In genomic region chr3:122680851-122681250, GRCm38 (mm10) we compare ENCODE assay signal across 19 mouse cellular contexts.
"Had no signal": no experiment of that assay in that cellular context is flagged by ENCODE, and none has a peak within 500 bp of the region (broad histone marks: within the 10 kb centered on the region; RNA-seq: fewer than 3 reads in every experiment).

No protein-coding gene starts in this region.

- H3K9ac ChIP-seq: lung, embryonic 14.5 days; midbrain, embryonic 12.5 days; neural tube, embryonic 13.5 days; neural tube, embryonic 15.5 days had no signal

- ATAC-seq: midbrain, embryonic 16.5 days had no signal

- H3K27ac ChIP-seq: midbrain, embryonic 10.5 days; midbrain, embryonic 12.5 days; neural tube, embryonic 13.5 days; neural tube, embryonic 15.5 days had no signal

- DNase-seq: lung, adult 18-20 months; lung, embryonic 14.5 days; lung, postnatal 10 days; lung, postnatal 4 days; midbrain, embryonic 14.5 days; retina, postnatal 1 day; right cerebral cortex, adult 18-20 months; right cerebral cortex, postnatal 25 days; right cerebral cortex, postnatal 4 days; spleen, adult 18-20 months; thymus, adult 18-20 months; thymus, postnatal 14 days; thymus, postnatal 36 days had no signal

- H3K4me3 ChIP-seq: midbrain, embryonic 10.5 days; midbrain, embryonic 12.5 days; myocyte; neural tube, embryonic 13.5 days; neural tube, embryonic 15.5 days had no signal

- H3K4me2 ChIP-seq: lung, embryonic 14.5 days; midbrain, embryonic 12.5 days; neural tube, embryonic 13.5 days; neural tube, embryonic 15.5 days had no signal

- H3K27me3 ChIP-seq: midbrain, embryonic 12.5 days; neural tube, embryonic 13.5 days; neural tube, embryonic 15.5 days had no signal

- H3K36me3 ChIP-seq: midbrain, embryonic 10.5 days; midbrain, embryonic 12.5 days; neural tube, embryonic 13.5 days; neural tube, embryonic 15.5 days had no signal

- H3K4me1 ChIP-seq: midbrain, embryonic 12.5 days; neural tube, embryonic 13.5 days; neural tube, embryonic 15.5 days had no signal

- H3K9me3 ChIP-seq: midbrain, embryonic 12.5 days; neural tube, embryonic 15.5 days had no signal
